Mouse (Mus musculus): Measurements from ENCODE around the gene Arhgap45. TPM values are rescaled to one million over a fixed set of nuclear protein-coding genes. Genes with fewer than 3 reads are reported as not detected.

Arhgap45 gene
- polyA plus RNA-seq, 1 experiment from 2014 or later = 0.83 TPM

GRCm38 (mm10) chr10:79991099-79991498 lies 25.4 kb upstream of the Arhgap45 start:
- no peak overlapping the region for H3K4me3 ChIP-seq (ENCODE audit: low read depth, low read length)
- H3K4me2 ChIP-seq (ENCODE audit: low read depth, low read length) = no peak overlapping the region
- H3K27ac ChIP-seq (ENCODE audit: low read depth, low read length) = no peak overlapping the region
- 51% methylated on average over 12 of the region's 12 CpGs for WGBS
- no peak for ATAC-seq (ENCODE audit: low read depth)
- no peak overlapping the region for H3K9ac ChIP-seq (replicated peaks; ENCODE audit: low read depth, low read length)
- peaks cover 25% of the 10 kb centered on the region for H3K27me3 ChIP-seq (ENCODE audit: control insufficient read depth, insufficient read depth, low read length)
- H3K9me3 ChIP-seq (ENCODE audit: control insufficient read depth, low read length) = 0 out of 2 replicates have a peak, but pooled peaks cover 3% of the 10 kb centered on the region
- H3K4me1 ChIP-seq (ENCODE audit: control insufficient read depth, insufficient read depth, low read length) = peaks cover 7% of the 10 kb centered on the region
- H3K36me3 ChIP-seq (ENCODE audit: control insufficient read depth, insufficient read depth, low read length) = no peaks in the 10 kb centered on the region

GRCm38 (mm10) chr10:79991548-79991947 lies 24.9 kb upstream of the Arhgap45 start:
- Histone ChIP-seq H3K9ac (replicated peaks; ENCODE audit: low read depth, low read length) (no peak overlapping the region), H3K27me3 (ENCODE audit: control insufficient read depth, insufficient read depth, low read length) (peaks cover 25% of the 10 kb centered on the region)
- ATAC-seq (ENCODE audit: low read depth) = no peak

GRCm38 (mm10) chr10:79994397-79995115 lies 21.9 kb upstream of the Arhgap45 start:
- Histone ChIP-seq H3K4me2 (ENCODE audit: low read depth, low read length) (no peak overlapping the region), H3K9me3 (ENCODE audit: control insufficient read depth, low read length) (0 out of 2 replicates have a peak, but pooled peaks cover 3% of the 10 kb centered on the region), H3K27ac (ENCODE audit: low read depth, low read length) (no peak overlapping the region), H3K4me3 (ENCODE audit: low read depth, low read length) (no peak overlapping the region), H3K27me3 (ENCODE audit: control insufficient read depth, insufficient read depth, low read length) (peaks cover 7% of the 10 kb centered on the region), H3K9ac (replicated peaks; ENCODE audit: low read depth, low read length) (no peak overlapping the region), H3K36me3 (ENCODE audit: control insufficient read depth, insufficient read depth, low read length) (no peaks in the 10 kb centered on the region), H3K4me1 (ENCODE audit: control insufficient read depth, insufficient read depth, low read length) (peaks cover 8% of the 10 kb centered on the region)
- no peak for ATAC-seq (ENCODE audit: low read depth)
- 78% methylated on average over 16 of the region's 16 CpGs for WGBS

More at GRCm38 (mm10) chr10:79991548-79991947, 24.9 kb upstream of the Arhgap45 start:
- H3K27ac ChIP-seq (ENCODE audit: low read depth, low read length) = no peak overlapping the region
- H3K4me2 ChIP-seq (ENCODE audit: low read depth, low read length) = no peak overlapping the region
- WGBS = 87% methylated on average over 6 of the region's 6 CpGs
- 0 out of 2 replicates have a peak, but pooled peaks cover 3% of the 10 kb centered on the region for H3K9me3 ChIP-seq (ENCODE audit: control insufficient read depth, low read length)
- no peaks in the 10 kb centered on the region for H3K36me3 ChIP-seq (ENCODE audit: control insufficient read depth, insufficient read depth, low read length)
- H3K4me3 ChIP-seq (ENCODE audit: low read depth, low read length) = no peak overlapping the region
- 0 out of 2 replicates have a peak, but pooled peaks cover 3% of the 10 kb centered on the region for H3K4me1 ChIP-seq (ENCODE audit: control insufficient read depth, insufficient read depth, low read length)

- no peak for ATAC-seq (ENCODE audit: low read depth)
- Histone ChIP-seq H3K4me3 (ENCODE audit: low read depth, low read length) (no peak overlapping the region), H3K27ac (ENCODE audit: low read depth, low read length) (no peak overlapping the region), H3K27me3 (ENCODE audit: control insufficient read depth, insufficient read depth, low read length) (peaks cover 3% of the 10 kb centered on the region; the same call in 1 of the 2 replicates), H3K9me3 (ENCODE audit: control insufficient read depth, low read length) (0 out of 2 replicates have a peak, but pooled peaks cover 3% of the 10 kb centered on the region), H3K4me1 (ENCODE audit: control insufficient read depth, insufficient read depth, low read length) (peaks cover 8% of the 10 kb centered on the region), H3K4me2 (ENCODE audit: low read depth, low read length) (no peak overlapping the region), H3K9ac (replicated peaks; ENCODE audit: low read depth, low read length) (no peak overlapping the region), H3K36me3 (ENCODE audit: control insufficient read depth, insufficient read depth, low read length) (no peaks in the 10 kb centered on the region)
- WGBS = 97% methylated on average over 1 of the region's 1 CpGs
Measured at GRCm38 (mm10) chr10:79995636-79996035, 20.8 kb upstream of the Arhgap45 start.

GRCm38 (mm10) chr10:79996272-79997033 lies 20.0 kb upstream of the Arhgap45 start, which contains the start of gene Abca7:
TSS of gene Abca7 (plus strand) at chr10:79996494.
- Histone ChIP-seq H3K27me3 (ENCODE audit: control insufficient read depth, insufficient read depth, low read length) (0 out of 2 replicates have a peak, but pooled peaks cover 2% of the 10 kb centered on the region), H3K4me1 (ENCODE audit: control insufficient read depth, insufficient read depth, low read length) (peaks cover 8% of the 10 kb centered on the region), H3K9ac (replicated peaks; ENCODE audit: low read depth, low read length) (peak within 1 kb of the TSS; percentile 46; the same call in 1 of the 2 replicates), H3K36me3 (ENCODE audit: control insufficient read depth, insufficient read depth, low read length) (no peaks in the 10 kb centered on the region), H3K4me2 (ENCODE audit: low read depth, low read length) (peak within 1 kb of the TSS; percentile 57), H3K9me3 (ENCODE audit: control insufficient read depth, low read length) (0 out of 2 replicates have a peak, but pooled peaks cover 3% of the 10 kb centered on the region), H3K27ac (ENCODE audit: low read depth, low read length) (peak within 1 kb of the TSS; percentile 60), H3K4me3 (ENCODE audit: low read depth, low read length) (peak within 1 kb of the TSS; percentile 37)
- WGBS = under 1% methylated on average over 34 of the region's 34 CpGs
- peak; percentile 84 for ATAC-seq (ENCODE audit: low read depth)

- under 1% methylated on average over 35 of the region's 35 CpGs for WGBS
Measured at GRCm38 (mm10) chr10:79997034-79997760, 19.3 kb upstream of the Arhgap45 start.

GRCm38 (mm10) chr10:79997819-79998218 lies 18.6 kb upstream of the Arhgap45 start:
- Histone ChIP-seq H3K9me3 (ENCODE audit: control insufficient read depth, low read length) (no peaks in the 10 kb centered on the region), H3K27ac (ENCODE audit: low read depth, low read length) (peak overlapping the region; percentile 60), H3K36me3 (ENCODE audit: control insufficient read depth, insufficient read depth, low read length) (no peaks in the 10 kb centered on the region), H3K4me3 (ENCODE audit: low read depth, low read length) (peak overlapping the region; percentile 37), H3K4me1 (ENCODE audit: control insufficient read depth, insufficient read depth, low read length) (peaks cover 8% of the 10 kb centered on the region), H3K4me2 (ENCODE audit: low read depth, low read length) (peak overlapping the region; percentile 57), H3K9ac (replicated peaks; ENCODE audit: low read depth, low read length) (0 out of 2 replicates have a peak overlapping the region, but pooled peaks have one; percentile 32), H3K27me3 (ENCODE audit: control insufficient read depth, insufficient read depth, low read length) (0 out of 2 replicates have a peak, but pooled peaks cover 2% of the 10 kb centered on the region)
- peak; percentile 28; the same call in 1 of the 2 replicates for ATAC-seq (ENCODE audit: low read depth)
- WGBS = 9% methylated on average over 15 of the region's 15 CpGs

More at GRCm38 (mm10) chr10:79997034-79997760, 19.3 kb upstream of the Arhgap45 start:
- Histone ChIP-seq H3K9ac (replicated peaks; ENCODE audit: low read depth, low read length) (0 out of 2 replicates have a peak overlapping the region, but pooled peaks have one; percentile 46), H3K27ac (ENCODE audit: low read depth, low read length) (peak overlapping the region; percentile 60), H3K4me3 (ENCODE audit: low read depth, low read length) (peak overlapping the region; percentile 37), H3K4me1 (ENCODE audit: control insufficient read depth, insufficient read depth, low read length) (peaks cover 8% of the 10 kb centered on the region), H3K27me3 (ENCODE audit: control insufficient read depth, insufficient read depth, low read length) (0 out of 2 replicates have a peak, but pooled peaks cover 2% of the 10 kb centered on the region), H3K36me3 (ENCODE audit: control insufficient read depth, insufficient read depth, low read length) (no peaks in the 10 kb centered on the region), H3K9me3 (ENCODE audit: control insufficient read depth, low read length) (no peaks in the 10 kb centered on the region), H3K4me2 (ENCODE audit: low read depth, low read length) (peak overlapping the region; percentile 57)
- peak; percentile 78 for ATAC-seq (ENCODE audit: low read depth)

GRCm38 (mm10) chr10:80001945-80002344 lies 14.5 kb upstream of the Arhgap45 start:
- no peak overlapping the region for H3K27ac ChIP-seq (ENCODE audit: low read depth, low read length)
- H3K9ac ChIP-seq (replicated peaks; ENCODE audit: low read depth, low read length) = no peak overlapping the region
- no peaks in the 10 kb centered on the region for H3K9me3 ChIP-seq (ENCODE audit: control insufficient read depth, low read length)
- H3K4me1 ChIP-seq (ENCODE audit: control insufficient read depth, insufficient read depth, low read length) = peaks cover 8% of the 10 kb centered on the region
- H3K36me3 ChIP-seq (ENCODE audit: control insufficient read depth, insufficient read depth, low read length) = no peaks in the 10 kb centered on the region
- H3K4me2 ChIP-seq (ENCODE audit: low read depth, low read length) = no peak overlapping the region
- ATAC-seq (ENCODE audit: low read depth) = no peak
- WGBS = 78% methylated on average over 9 of the region's 9 CpGs
- H3K4me3 ChIP-seq (ENCODE audit: low read depth, low read length) = no peak overlapping the region
- 0 out of 2 replicates have a peak, but pooled peaks cover 2% of the 10 kb centered on the region for H3K27me3 ChIP-seq (ENCODE audit: control insufficient read depth, insufficient read depth, low read length)
